Mouse (Mus musculus) C3H10T1/2 (cell line): ENCODE data around the gene Vmn1r83. TPM values are rescaled to one million over a fixed set of nuclear protein-coding genes. Genes with fewer than 3 reads are reported as not detected.

Experiments used
- polyA plus RNA-seq, 2 experiments: library from polyadenylated mRNA; unstranded; fragments of >200 nt; fragmentation: generic; extraction: Trizol; gene quantifications; one replicate each; pipeline ENCODE4 v1.2.1; 2012; ENCODE audit warnings: missing spikeins in 2 of 2

The Vmn1r83 gene
- polyA plus RNA-seq = not detected

DNA sequence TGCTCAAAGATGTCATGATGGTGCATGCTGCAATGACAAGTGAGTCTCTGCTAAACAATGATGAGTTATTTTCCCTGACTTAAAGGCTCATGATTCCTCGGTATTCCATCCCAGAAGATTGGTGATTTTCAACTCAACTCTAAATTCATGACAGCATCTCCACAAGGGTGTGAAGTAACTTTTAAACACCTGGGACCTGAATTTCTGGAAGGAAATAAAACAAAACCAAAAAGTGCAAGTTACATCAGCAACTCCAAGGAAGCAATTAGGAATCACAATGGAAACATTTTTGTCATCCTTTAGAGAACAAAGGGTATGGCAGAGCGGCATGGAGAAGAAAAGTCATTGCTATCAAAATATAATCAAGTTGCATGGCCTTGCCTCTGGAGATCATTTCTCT, at the start of gene Vmn1r83:
Gene Vmn1r83, minus strand, starts transcription at position 101 of the 400 bp plus-strand sequence.

DNA sequence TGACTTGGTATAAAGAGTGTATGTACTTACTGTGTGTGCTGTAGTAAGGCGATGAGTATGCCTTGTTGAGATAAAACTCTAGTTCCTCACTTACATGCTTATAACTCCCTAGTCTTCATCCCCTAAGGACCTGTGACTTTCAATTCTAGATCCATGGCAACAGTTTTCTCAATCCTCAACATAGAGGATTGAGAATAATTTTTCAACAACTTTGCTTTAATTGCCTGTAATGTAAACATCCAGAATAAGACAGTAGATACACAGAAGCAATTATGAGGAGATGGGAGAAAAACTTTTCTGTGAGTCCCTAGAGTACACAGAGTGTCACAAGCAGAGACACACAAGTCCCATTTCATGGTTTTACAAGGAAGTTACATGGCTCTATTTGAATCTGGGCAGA, 39.9 kb upstream of the Vmn1r83 start, which contains the start of gene Vmn1r84:
Gene Vmn1r84, minus strand, starts transcription at position 101 of the 400 bp plus-strand sequence.

DNA sequence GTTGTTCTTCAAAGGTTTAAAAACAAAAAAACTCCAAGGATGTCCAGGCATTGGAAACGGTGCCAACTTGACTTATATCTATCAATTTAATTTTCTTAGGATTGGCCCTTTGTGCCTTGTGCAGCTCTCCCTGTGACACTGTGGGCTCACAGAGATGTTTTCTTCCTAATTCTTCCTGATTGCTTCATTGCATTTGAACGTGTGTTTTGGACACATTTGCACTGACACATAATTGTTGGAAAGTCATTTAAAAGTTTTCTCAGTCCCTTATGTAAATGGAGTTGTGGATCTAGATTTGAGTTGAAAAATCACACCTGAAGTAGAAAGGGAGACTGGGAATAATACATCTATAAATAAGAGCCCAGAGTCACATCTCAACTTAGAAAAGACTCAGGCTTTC, 29.2 kb downstream of the Vmn1r83 start, which contains the start of gene Vmn1r82:
Gene Vmn1r82, plus strand, starts transcription at position 301 of the 400 bp plus-strand sequence.

Other genes with a start within 250 kb of the Vmn1r83 start
- not detected for gene Vmn1r78, start 179.2 kb downstream of the Vmn1r83 start, polyA plus RNA-seq
- not detected for gene Vmn1r79, start 158.2 kb downstream of the Vmn1r83 start, polyA plus RNA-seq
- not detected for gene Vmn1r80, start 140.2 kb downstream of the Vmn1r83 start, polyA plus RNA-seq
- not detected for gene Vmn1r81, start 61.2 kb downstream of the Vmn1r83 start, polyA plus RNA-seq
- not detected for gene Vmn1r82, start 29.1 kb downstream of the Vmn1r83 start, polyA plus RNA-seq
- gene Vmn1r84, start 39.8 kb upstream of the Vmn1r83 start, polyA plus RNA-seq = not detected
- gene Zfp551, start 93.3 kb upstream of the Vmn1r83 start, polyA plus RNA-seq = under 1 TPM; 0.01 to 0.77 TPM
- gene Zfp606, start 148.8 kb upstream of the Vmn1r83 start, polyA plus RNA-seq = 1 to 10 TPM in 1 of 2 experiments, under 1 TPM in 1; 0.18 to 2.0 TPM
- gene 2900092C05Rik, start 183.0 kb upstream of the Vmn1r83 start, polyA plus RNA-seq = not detected